Mouse (Mus musculus): Measurements from ENCODE around the gene Nicn1. TPM values are rescaled to one million over a fixed set of nuclear protein-coding genes. Genes with fewer than 3 reads are reported as not detected.

Nicn1 gene
- polyA plus RNA-seq, 1 experiment from 2014 or later: 81.2 TPM

DNA sequence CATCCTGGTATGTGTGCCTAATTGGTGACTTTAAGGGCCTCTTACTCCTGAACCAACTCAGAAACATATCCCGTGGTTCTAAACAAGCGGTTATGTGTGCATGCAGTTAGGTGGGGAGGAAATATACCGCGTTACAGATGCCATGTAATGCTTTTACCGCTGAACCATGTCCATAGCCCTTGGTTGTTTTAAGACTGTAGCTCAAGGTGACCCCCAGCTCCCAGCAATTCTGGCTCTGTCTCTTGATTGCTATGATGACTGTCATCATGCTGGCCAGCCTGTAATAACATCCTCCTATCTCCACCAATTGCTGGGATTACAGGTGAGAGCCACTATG lies 50.9 kb downstream of the Nicn1 start:
- Histone ChIP-seq H3K4me2 (replicated peaks) (0 out of 2 replicates have a peak overlapping the region, but pooled peaks have one; percentile 64), H3K9me3 (no peaks in the 10 kb centered on the region), H3K4me3 (no peak overlapping the region), H3K4me1 (peaks cover 17% of the 10 kb centered on the region), H3K27ac (no peak overlapping the region), H3K9ac (no peak overlapping the region), H3K36me3 (peaks cover 2% of the 10 kb centered on the region; the same call in 1 of the 2 replicates), H3K27me3 (replicated peaks) (no peaks in the 10 kb centered on the region)
- ATAC-seq (ENCODE audit: low FRiP score, low read depth): no peak
- 92% methylated on average over 5 of the region's 5 CpGs for WGBS

DNA sequence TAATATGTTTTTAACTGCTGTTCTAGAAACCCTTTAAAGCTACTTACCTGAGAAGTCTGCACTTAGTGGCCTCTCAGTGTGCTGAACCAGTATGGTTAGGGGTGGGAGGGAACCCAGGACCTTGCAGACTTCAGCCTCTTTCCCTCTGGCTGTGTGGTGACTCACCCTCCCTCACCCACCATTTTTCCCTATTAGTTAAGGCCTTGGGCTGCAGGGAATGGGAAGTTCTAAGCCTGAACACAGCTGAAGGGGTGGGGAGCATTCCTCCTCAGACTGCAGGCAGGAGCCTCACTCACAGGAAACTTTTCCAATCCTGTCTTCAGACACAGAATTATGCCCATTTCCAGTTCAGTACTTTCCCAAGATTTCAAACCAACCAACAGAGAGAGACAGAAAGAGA lies 51.6 kb downstream of the Nicn1 start:
- Histone ChIP-seq H3K9ac (no peak overlapping the region), H3K27me3 (replicated peaks) (no peaks in the 10 kb centered on the region), H3K4me1 (peaks cover 19% of the 10 kb centered on the region), H3K9me3 (no peaks in the 10 kb centered on the region), H3K4me2 (replicated peaks) (no peak overlapping the region), H3K27ac (no peak overlapping the region), H3K4me3 (no peak overlapping the region), H3K36me3 (peaks cover 2% of the 10 kb centered on the region; the same call in 1 of the 2 replicates)
- ATAC-seq (ENCODE audit: low FRiP score, low read depth): no peak

DNA sequence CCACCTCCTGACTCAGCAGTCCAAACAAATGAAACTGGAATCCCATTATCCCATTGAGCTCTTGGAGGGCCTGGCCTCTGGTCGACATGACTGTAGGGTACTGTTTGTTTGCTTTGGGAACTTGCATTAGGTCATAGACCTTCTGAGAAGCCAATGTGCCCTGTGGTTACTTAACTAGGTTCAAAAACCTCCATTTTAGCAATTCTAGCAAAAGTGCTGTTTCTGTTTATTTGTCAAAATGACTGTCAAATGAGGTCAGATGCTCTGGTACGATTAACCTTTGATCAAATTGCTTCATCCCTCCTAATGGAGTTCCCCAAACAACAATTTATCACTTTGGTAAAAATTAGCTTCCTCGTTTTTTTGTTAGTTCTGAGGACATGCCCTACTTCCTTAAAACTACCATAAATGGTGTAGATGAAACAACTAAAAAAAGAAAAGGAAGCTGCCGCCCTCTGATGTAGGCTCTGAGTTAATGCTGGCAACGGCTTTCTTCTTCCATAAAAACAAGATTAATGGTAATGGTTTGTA lies 52.1 kb downstream of the Nicn1 start:
- Histone ChIP-seq H3K4me2 (replicated peaks) (no peak overlapping the region), H3K27ac (no peak overlapping the region), H3K4me1 (peaks cover 20% of the 10 kb centered on the region), H3K27me3 (replicated peaks) (no peaks in the 10 kb centered on the region), H3K9me3 (no peaks in the 10 kb centered on the region), H3K36me3 (peaks cover 2% of the 10 kb centered on the region; the same call in 1 of the 2 replicates), H3K4me3 (no peak overlapping the region), H3K9ac (no peak overlapping the region)
- 49% methylated on average over 5 of the region's 5 CpGs for WGBS
- no peak for ATAC-seq (ENCODE audit: low FRiP score, low read depth)

DNA sequence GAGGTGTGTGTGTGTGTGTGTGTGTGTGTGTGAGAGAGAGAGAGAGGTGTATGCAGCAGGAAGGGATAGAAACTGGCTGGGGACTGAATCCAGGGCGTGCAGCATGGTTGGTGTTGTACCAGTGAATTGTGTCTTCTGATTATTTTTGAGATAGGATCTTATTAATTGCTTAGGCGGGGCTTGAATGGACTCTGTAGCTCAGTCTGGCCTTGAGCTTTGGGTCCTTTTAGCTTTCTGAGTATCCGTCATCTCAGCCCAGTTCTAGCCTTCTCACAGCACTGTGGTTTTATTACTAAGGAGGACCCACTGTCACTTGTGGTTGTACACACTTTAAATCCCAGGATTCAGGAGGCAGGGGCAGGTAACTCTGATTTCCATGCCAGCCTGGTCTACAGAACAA lies 53.1 kb downstream of the Nicn1 start:
- no peak overlapping the region for H3K4me2 ChIP-seq (replicated peaks)
- WGBS: 89% methylated on average over 3 of the region's 3 CpGs
- no peaks in the 10 kb centered on the region for H3K36me3 ChIP-seq
- H3K4me1 ChIP-seq: peaks cover 19% of the 10 kb centered on the region
- H3K4me3 ChIP-seq: no peak overlapping the region
- H3K9me3 ChIP-seq: no peaks in the 10 kb centered on the region
- no peak overlapping the region for H3K9ac ChIP-seq
- ATAC-seq (ENCODE audit: low FRiP score, low read depth): no peak
- H3K27ac ChIP-seq: no peak overlapping the region
- no peaks in the 10 kb centered on the region for H3K27me3 ChIP-seq (replicated peaks)

DNA sequence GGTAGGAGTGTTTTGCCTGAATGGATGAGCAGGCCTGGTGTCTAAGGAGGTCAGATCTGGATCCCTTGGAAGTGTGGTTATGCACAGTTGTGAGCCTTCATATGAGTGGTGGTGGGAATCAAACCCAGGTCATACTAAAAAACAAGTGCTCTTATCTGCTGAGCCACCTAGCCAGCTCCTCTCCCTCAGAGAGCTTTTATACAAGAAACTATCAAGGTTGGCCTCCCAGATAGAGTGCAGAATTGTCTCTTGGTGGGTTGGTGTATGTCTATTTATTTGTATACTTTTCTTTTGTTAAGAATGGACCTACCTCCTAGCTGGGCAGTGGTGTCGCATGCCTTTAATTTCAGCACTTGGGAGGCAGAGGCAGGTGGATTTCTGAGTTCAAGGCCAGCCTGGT lies 53.6 kb downstream of the Nicn1 start:
- H3K4me3 ChIP-seq: no peak overlapping the region
- no peak overlapping the region for H3K27ac ChIP-seq
- peaks cover 21% of the 10 kb centered on the region for H3K4me1 ChIP-seq
- no peak overlapping the region for H3K9ac ChIP-seq
- no peaks in the 10 kb centered on the region for H3K27me3 ChIP-seq (replicated peaks)
- WGBS: 96% methylated on average over 1 of the region's 1 CpGs
- ATAC-seq (ENCODE audit: low FRiP score, low read depth): no peak
- H3K4me2 ChIP-seq (replicated peaks): no peak overlapping the region
- no peaks in the 10 kb centered on the region for H3K9me3 ChIP-seq
- H3K36me3 ChIP-seq: no peaks in the 10 kb centered on the region

DNA sequence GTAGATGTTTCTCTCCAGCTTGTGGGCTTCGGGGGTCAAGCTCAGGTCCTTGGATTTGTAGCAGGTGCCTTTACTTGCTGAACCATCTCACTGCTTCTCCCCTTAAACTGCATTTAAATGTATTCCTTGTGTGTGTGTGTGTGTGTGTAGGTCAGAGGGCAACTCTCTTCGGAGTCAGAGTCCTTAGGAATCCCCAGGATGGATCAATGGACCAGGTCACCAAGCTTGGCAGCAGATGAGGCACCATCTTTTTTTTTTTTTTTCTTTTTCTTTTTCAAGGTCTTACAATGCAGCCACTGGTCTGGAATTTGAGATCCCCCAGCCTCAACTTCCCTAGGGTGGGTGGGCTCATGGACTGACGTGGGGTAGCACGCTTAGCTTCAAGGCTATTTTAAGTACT lies 54.2 kb downstream of the Nicn1 start:
- ATAC-seq (ENCODE audit: low FRiP score, low read depth): no peak
- Histone ChIP-seq H3K36me3 (no peaks in the 10 kb centered on the region), H3K4me1 (peaks cover 27% of the 10 kb centered on the region), H3K9ac (no peak overlapping the region), H3K4me2 (replicated peaks) (no peak overlapping the region), H3K9me3 (no peaks in the 10 kb centered on the region), H3K4me3 (no peak overlapping the region), H3K27ac (no peak overlapping the region), H3K27me3 (replicated peaks) (no peaks in the 10 kb centered on the region)
- 84% methylated on average over 4 of the region's 4 CpGs for WGBS

Other genes starting within 250 kb of the Nicn1 start
- 18.3 and 23.5 TPM in 2 replicates for gene Gmppb, start 241.2 kb upstream of the Nicn1 start, polyA plus RNA-seq (2016; fragmentation: Nextera tagmentation; extraction: Ambion mirVana)
- gene Amigo3, start 237.3 kb upstream of the Nicn1 start, polyA plus RNA-seq (2016; fragmentation: Nextera tagmentation; extraction: Ambion mirVana): 3.6 and 3.9 TPM in 2 replicates
- gene Mst1, start 210.0 kb upstream of the Nicn1 start, polyA plus RNA-seq (2016; fragmentation: Nextera tagmentation; extraction: Ambion mirVana): 0.44 and 0.46 TPM in 2 replicates
- gene Rnf123, start 207.1 kb upstream of the Nicn1 start, polyA plus RNA-seq (2016; fragmentation: Nextera tagmentation; extraction: Ambion mirVana): 43.5 and 43.8 TPM in 2 replicates
- gene Apeh, start 195.8 kb upstream of the Nicn1 start, polyA plus RNA-seq (2016; fragmentation: Nextera tagmentation; extraction: Ambion mirVana): 57.6 and 63.4 TPM in 2 replicates
- gene Bsn, start 100.0 kb upstream of the Nicn1 start, polyA plus RNA-seq (2016; fragmentation: Nextera tagmentation; extraction: Ambion mirVana): 5.3 and 6.5 TPM in 2 replicates
- 55.6 and 63.4 TPM in 2 replicates for gene Dag1, start 26.5 kb upstream of the Nicn1 start, polyA plus RNA-seq (2016; fragmentation: Nextera tagmentation; extraction: Ambion mirVana)
- gene Amt, start 6.4 kb downstream of the Nicn1 start, polyA plus RNA-seq (2016; fragmentation: Nextera tagmentation; extraction: Ambion mirVana): 18.9 and 24.8 TPM in 2 replicates
- 313 and 363 TPM in 2 replicates for gene Rhoa, start 15.7 kb downstream of the Nicn1 start, polyA plus RNA-seq (2016; fragmentation: Nextera tagmentation; extraction: Ambion mirVana)
- 44.3 and 47.5 TPM in 2 replicates for gene Tcta, start 15.7 kb downstream of the Nicn1 start, polyA plus RNA-seq (2016; fragmentation: Nextera tagmentation; extraction: Ambion mirVana)
- 656 and 664 TPM in 2 replicates for gene Gpx1, start 48.5 kb downstream of the Nicn1 start, polyA plus RNA-seq (2016; fragmentation: Nextera tagmentation; extraction: Ambion mirVana)
- gene Usp4, start 57.4 kb downstream of the Nicn1 start, polyA plus RNA-seq (2016; fragmentation: Nextera tagmentation; extraction: Ambion mirVana): 124 and 138 TPM in 2 replicates
- 1.3 and 1.7 TPM in 2 replicates for gene 1700102P08Rik, start 102.4 kb downstream of the Nicn1 start, polyA plus RNA-seq (2016; fragmentation: Nextera tagmentation; extraction: Ambion mirVana)
- 0.80 and 0.84 TPM in 2 replicates for gene Ccdc36, start 138.1 kb downstream of the Nicn1 start, polyA plus RNA-seq (2016; fragmentation: Nextera tagmentation; extraction: Ambion mirVana)
- gene BC048562, start 146.1 kb downstream of the Nicn1 start, polyA plus RNA-seq (2016; fragmentation: Nextera tagmentation; extraction: Ambion mirVana): not detected in 2 replicates
- gene Ccdc71, start 170.1 kb downstream of the Nicn1 start, polyA plus RNA-seq (2016; fragmentation: Nextera tagmentation; extraction: Ambion mirVana): 44.8 and 49.4 TPM in 2 replicates
- gene Klhdc8b, start 171.2 kb downstream of the Nicn1 start, polyA plus RNA-seq (2016; fragmentation: Nextera tagmentation; extraction: Ambion mirVana): 51.1 and 63.4 TPM in 2 replicates
- 28.6 and 29.4 TPM in 2 replicates for gene Lamb2, start 189.3 kb downstream of the Nicn1 start, polyA plus RNA-seq (2016; fragmentation: Nextera tagmentation; extraction: Ambion mirVana)
- 104 TPM in 2 replicates for gene Usp19, start 200.2 kb downstream of the Nicn1 start, polyA plus RNA-seq (2016; fragmentation: Nextera tagmentation; extraction: Ambion mirVana)
- gene Qars, start 217.3 kb downstream of the Nicn1 start, polyA plus RNA-seq (2016; fragmentation: Nextera tagmentation; extraction: Ambion mirVana): 86.9 and 89.9 TPM in 2 replicates
- 162 and 164 TPM in 2 replicates for gene Qrich1, start 226.4 kb downstream of the Nicn1 start, polyA plus RNA-seq (2016; fragmentation: Nextera tagmentation; extraction: Ambion mirVana)

Measured in neural tube, embryonic 12.5 days (tissue).